Mouse (Mus musculus) macrophage (primary cell): ENCODE results near the gene Bco1. TPM values are rescaled to one million over a fixed set of nuclear protein-coding genes. Genes with fewer than 3 reads are reported as not detected.

Source experiments
- H3K27ac ChIP-seq: fragments of 350-480 bp; formaldehyde crosslinking; 2 replicates; pipeline ENCODE4 v1.9.0; 2021
- H3K36me3 ChIP-seq: fragments of 350-480 bp; formaldehyde crosslinking; 2 replicates; pipeline ENCODE4 v1.9.0; 2021; ENCODE audit errors: inconsistent target
- H3K4me3 ChIP-seq: fragments of 350-480 bp; formaldehyde crosslinking; 2 replicates; pipeline ENCODE4 v1.9.0; 2021; ENCODE audit errors: inconsistent target
- H3K79me2 ChIP-seq: fragments of 350-480 bp; formaldehyde crosslinking; 2 replicates; pipeline ENCODE4 v1.9.0; 2021; ENCODE audit errors: inconsistent target
- WGBS: methylation state at CpG from one replicate; pipeline ENCODE4 v1.1.7; 2026; ENCODE audit warnings: inconsistent platforms; ENCODE audit not compliant: missing documents; 5-methylcytosine and 5-hydroxymethylcytosine counted together
- polyA plus RNA-seq: library from polyadenylated mRNA; stranded (reverse); fragments of 250-400 nt; gene quantifications from 3 replicates; pipeline ENCODE4 v1.2.4, GENCODE M21; 2018; ENCODE audit warnings: inconsistent platforms
- total RNA-seq, 78 experiments: library from RNA; depleted of rRNA; stranded (reverse); fragments of 250-400 nt; gene quantifications; 1 replicate in 9 of 78; 2 replicates in 24 of 78; 3 replicates in 43 of 78; 4 replicates in 2 of 78; pipeline ENCODE4 v1.2.4; 2018; ENCODE audit warnings: inconsistent platforms in 56 of 78

The Bco1 gene
- total RNA-seq (2018; cell fraction: chromatin; rRNA removed): not detected
- not detected for total RNA-seq (2018; cell fraction: cytosol; rRNA removed)
- total RNA-seq (2018; cell fraction: nucleus; rRNA removed): not detected
- not detected in 3 replicates for polyA plus RNA-seq

GRCm38 (mm10) chr8:117095647-117096046 lies at the start of gene Bco1:
Gene Bco1 (plus strand): TSS chr8:117095854.
- no peaks in the 10 kb centered on the region for H3K36me3 ChIP-seq
- no peak within 1 kb of the TSS for H3K27ac ChIP-seq
- H3K4me3 ChIP-seq: no peak within 1 kb of the TSS
- no peaks in the 10 kb centered on the region for H3K79me2 ChIP-seq
- 96% methylated on average over 12 of the region's 12 CpGs for WGBS

- no peaks in the 10 kb centered on the region for H3K79me2 ChIP-seq
- H3K27ac ChIP-seq: no peak overlapping the region
- WGBS: 87% methylated on average over 7 of the region's 7 CpGs
- no peak overlapping the region for H3K4me3 ChIP-seq
- no peaks in the 10 kb centered on the region for H3K36me3 ChIP-seq
Observed at GRCm38 (mm10) chr8:117049444-117049843, 46.2 kb upstream of the Bco1 start.

- Histone ChIP-seq H3K79me2 (no peaks in the 10 kb centered on the region), H3K27ac (peak overlapping the region; percentile 59), H3K4me3 (no peak overlapping the region)
Observed at GRCm38 (mm10) chr8:117050763-117051162, 44.9 kb upstream of the Bco1 start.

GRCm38 (mm10) chr8:117051316-117051715 lies 44.3 kb upstream of the Bco1 start:
- no peak overlapping the region for H3K4me3 ChIP-seq
- H3K36me3 ChIP-seq: no peaks in the 10 kb centered on the region
- H3K27ac ChIP-seq: peak overlapping the region; percentile 59
- H3K79me2 ChIP-seq: no peaks in the 10 kb centered on the region
- WGBS: 81% methylated on average over 9 of the region's 9 CpGs

More at GRCm38 (mm10) chr8:117050763-117051162, 44.9 kb upstream of the Bco1 start:
- no peaks in the 10 kb centered on the region for H3K36me3 ChIP-seq
- 49% methylated on average over 9 of the region's 9 CpGs for WGBS

- Histone ChIP-seq H3K36me3 (no peaks in the 10 kb centered on the region), H3K79me2 (no peaks in the 10 kb centered on the region), H3K27ac (peak overlapping the region; percentile 96), H3K4me3 (no peak overlapping the region)
- WGBS: 89% methylated on average over 11 of the region's 12 CpGs
Observed at GRCm38 (mm10) chr8:117053135-117054079, 42.2 kb upstream of the Bco1 start.

DNA sequence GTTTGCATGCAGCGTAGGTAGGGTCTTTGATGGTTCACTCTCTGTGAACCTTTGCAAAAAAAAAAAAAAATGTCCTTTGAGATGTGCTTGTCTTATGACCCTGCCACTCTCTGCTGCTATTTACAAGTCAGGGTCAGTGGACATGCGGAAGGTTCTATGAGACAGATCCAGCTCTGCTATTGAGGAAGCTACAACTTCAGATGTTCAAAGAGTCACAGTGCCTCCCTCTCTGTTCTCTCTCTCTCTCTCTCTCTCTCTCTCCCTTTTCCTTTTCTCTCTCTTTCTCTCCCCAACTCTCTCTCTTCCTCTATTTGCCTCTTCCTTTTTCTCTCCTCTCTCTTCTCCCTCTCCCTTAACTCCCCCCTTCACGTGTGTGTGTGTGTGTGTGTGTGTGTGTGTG lies 41.5 kb upstream of the Bco1 start:
- no peak overlapping the region for H3K4me3 ChIP-seq
- H3K36me3 ChIP-seq: no peaks in the 10 kb centered on the region
- peak overlapping the region; percentile 96 for H3K27ac ChIP-seq
- WGBS: 95% methylated on average over 2 of the region's 3 CpGs
- no peaks in the 10 kb centered on the region for H3K79me2 ChIP-seq

DNA sequence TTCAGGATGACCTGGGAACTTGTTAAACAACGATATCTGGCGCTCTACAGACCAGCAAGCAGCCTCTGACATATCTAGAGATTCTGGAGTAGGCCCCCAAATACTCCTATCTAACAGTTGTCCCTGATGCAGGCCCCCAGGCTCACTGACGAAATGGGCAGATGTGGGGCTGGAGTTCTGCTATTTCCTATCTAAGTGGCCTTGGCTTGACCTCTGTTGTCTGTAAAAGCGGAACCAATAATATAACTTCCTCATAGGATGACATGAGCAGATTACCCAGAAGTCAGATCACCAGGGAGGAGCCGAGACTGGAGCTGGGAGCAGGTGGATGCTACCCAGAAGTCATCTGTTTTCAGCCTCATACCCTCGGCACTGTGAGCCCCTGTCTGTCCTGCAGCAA lies 40.6 kb upstream of the Bco1 start:
- H3K4me3 ChIP-seq: no peak overlapping the region
- no peaks in the 10 kb centered on the region for H3K79me2 ChIP-seq
- WGBS: 14% methylated on average over 6 of the region's 6 CpGs
- no peaks in the 10 kb centered on the region for H3K36me3 ChIP-seq
- H3K27ac ChIP-seq: peak overlapping the region; percentile 96

- 90% methylated on average over 7 of the region's 7 CpGs for WGBS
- no peaks in the 10 kb centered on the region for H3K36me3 ChIP-seq
- no peak overlapping the region for H3K4me3 ChIP-seq
- no peaks in the 10 kb centered on the region for H3K79me2 ChIP-seq
- H3K27ac ChIP-seq: no peak overlapping the region
Observed at GRCm38 (mm10) chr8:117059021-117059420, 36.6 kb upstream of the Bco1 start.

DNA sequence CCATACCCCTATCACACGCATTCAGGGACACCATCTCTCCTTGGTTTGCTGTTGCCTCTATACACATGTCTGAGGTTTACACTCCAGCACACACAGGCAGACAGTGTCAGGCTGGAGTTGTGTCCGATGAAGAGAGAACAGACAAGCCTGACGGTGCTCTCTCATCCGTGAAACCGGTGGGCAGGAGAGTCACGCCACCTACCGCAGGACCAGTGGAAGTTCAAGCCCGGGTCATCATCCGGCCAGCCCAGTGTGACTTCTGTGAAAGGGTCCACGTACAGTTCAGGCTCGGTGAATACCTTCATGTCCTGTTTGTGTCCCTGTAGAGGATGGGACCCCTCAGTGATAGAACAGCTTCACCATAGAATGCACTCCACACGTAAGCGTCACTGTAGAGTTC lies 35.3 kb upstream of the Bco1 start:
- no peaks in the 10 kb centered on the region for H3K36me3 ChIP-seq
- no peaks in the 10 kb centered on the region for H3K79me2 ChIP-seq
- 92% methylated on average over 13 of the region's 13 CpGs for WGBS
- H3K27ac ChIP-seq: no peak overlapping the region
- H3K4me3 ChIP-seq: no peak overlapping the region

- H3K79me2 ChIP-seq: no peaks in the 10 kb centered on the region
- 80% methylated on average over 12 of the region's 13 CpGs for WGBS
- no peak overlapping the region for H3K4me3 ChIP-seq
- no peak overlapping the region for H3K27ac ChIP-seq
- H3K36me3 ChIP-seq: no peaks in the 10 kb centered on the region
Observed at GRCm38 (mm10) chr8:117061180-117061880, 34.3 kb upstream of the Bco1 start.

- Histone ChIP-seq H3K79me2 (no peaks in the 10 kb centered on the region), H3K4me3 (no peak overlapping the region), H3K36me3 (no peaks in the 10 kb centered on the region), H3K27ac (peak overlapping the region; percentile 83)
- WGBS: 9% methylated on average over 7 of the region's 7 CpGs
Observed at GRCm38 (mm10) chr8:117066955-117067354, 28.7 kb upstream of the Bco1 start.

- Histone ChIP-seq H3K4me3 (no peak overlapping the region), H3K27ac (peak overlapping the region; percentile 83), H3K79me2 (no peaks in the 10 kb centered on the region), H3K36me3 (no peaks in the 10 kb centered on the region)
- 96% methylated on average over 9 of the region's 11 CpGs for WGBS
Observed at GRCm38 (mm10) chr8:117067396-117067795, 28.3 kb upstream of the Bco1 start.

DNA sequence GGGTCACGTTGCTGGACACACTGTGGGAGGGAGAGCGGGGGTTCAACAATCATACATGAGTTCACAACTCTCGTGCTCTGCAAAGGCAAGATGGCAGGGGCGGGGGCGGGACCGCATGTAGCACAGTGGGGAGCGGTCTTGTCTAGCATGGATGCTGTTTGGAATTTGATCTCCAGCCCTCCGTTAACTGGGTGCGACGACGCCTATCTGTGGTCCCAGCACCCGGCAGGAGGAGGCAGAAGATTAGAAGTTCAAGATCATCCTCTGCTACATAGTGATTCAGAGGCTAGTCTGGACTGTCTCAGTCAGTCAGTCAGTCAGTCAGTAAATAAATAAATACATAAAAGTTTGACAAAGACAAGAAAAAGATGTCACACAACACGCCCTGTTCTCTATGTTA lies 27.4 kb upstream of the Bco1 start:
- Histone ChIP-seq H3K4me3 (no peak overlapping the region), H3K27ac (no peak overlapping the region), H3K79me2 (no peaks in the 10 kb centered on the region), H3K36me3 (no peaks in the 10 kb centered on the region)
- WGBS: 92% methylated on average over 13 of the region's 13 CpGs

DNA sequence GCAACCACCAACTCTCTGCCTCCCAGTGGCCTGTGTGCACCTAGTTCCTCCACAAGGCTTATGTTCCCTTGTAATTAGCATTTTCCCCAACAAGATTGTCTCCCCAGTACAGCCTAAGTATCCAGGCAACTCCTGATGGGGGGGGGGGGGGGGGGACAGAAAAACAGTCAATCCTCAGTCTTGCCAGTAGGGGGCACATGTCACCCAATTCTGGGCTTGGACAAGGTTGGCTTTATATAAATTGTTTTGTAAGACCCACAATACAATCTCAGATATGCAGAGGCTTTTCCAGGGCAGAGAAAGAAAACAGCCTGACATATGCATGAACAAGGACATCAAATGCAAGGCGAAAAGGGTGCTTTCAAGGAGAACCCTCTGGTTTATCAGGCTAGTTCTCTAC lies 25.9 kb upstream of the Bco1 start:
- WGBS: 100% methylated on average over 1 of the region's 1 CpGs
- H3K27ac ChIP-seq: 0 out of 2 replicates have a peak overlapping the region, but pooled peaks have one; percentile 27
- no peaks in the 10 kb centered on the region for H3K36me3 ChIP-seq
- no peak overlapping the region for H3K4me3 ChIP-seq
- no peaks in the 10 kb centered on the region for H3K79me2 ChIP-seq
